Mouse (Mus musculus) MN1 (cell line): ENCODE measurements at regions not wholly inside any gene's neighbourhood (a gene's known extent, or its start where the extent isn't known, plus 50 kb on each side); places are given as distances from the start of the nearest gene placed in this dataset.
"Not testable (repeated sequence)": the region's sequence is repeated elsewhere in the genome, so short reads cannot be mapped to it uniquely, and the experiment has no call there.

Experiments
- DNase-seq: peaks from one replicate; pipeline ENCODE4 v3.0.0-alpha.2; 2016; ENCODE audit warnings: low spot score

DNA sequence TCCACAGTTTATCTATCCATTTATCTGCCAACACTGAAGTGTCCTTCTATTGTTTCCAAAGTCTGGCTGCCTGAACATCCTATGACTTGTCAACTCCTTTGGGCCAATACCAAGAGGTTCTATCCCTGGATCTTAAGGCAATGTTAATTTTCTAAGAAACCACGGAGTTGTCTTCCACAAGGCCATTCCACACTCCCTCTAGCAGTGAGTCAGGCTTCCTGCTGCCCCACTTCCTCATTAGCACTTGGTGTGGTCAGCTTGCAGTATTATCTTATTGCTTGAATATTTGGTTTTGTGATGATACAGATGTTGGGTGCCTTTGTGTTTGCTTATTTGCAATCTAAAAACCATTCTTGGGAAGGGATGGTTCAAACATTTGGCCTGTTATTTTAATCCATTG lies 87.5 kb upstream of the Ppp2r2d start:
- no peak for DNase-seq

DNA sequence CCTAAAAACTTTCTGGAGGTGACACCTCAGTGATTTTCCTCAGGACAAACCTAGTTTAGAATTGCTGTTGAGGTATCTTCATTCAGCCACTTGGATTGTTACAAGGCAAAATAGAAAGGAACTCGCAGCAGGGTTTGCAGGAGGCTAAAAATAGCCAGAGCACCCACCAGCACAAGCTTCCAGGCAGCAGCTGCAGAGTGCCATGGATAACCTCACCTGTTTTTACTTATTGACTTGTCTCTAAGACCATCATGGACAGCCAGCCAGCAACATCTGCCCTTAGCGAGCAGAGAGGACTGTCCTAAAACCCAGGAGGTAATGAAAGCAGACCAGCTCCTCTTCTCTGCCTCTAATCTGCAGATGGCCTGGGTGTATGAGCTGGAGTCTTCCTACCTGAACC lies 97.4 kb upstream of the Ppp2r2d start:
- DNase-seq: no peak

DNA sequence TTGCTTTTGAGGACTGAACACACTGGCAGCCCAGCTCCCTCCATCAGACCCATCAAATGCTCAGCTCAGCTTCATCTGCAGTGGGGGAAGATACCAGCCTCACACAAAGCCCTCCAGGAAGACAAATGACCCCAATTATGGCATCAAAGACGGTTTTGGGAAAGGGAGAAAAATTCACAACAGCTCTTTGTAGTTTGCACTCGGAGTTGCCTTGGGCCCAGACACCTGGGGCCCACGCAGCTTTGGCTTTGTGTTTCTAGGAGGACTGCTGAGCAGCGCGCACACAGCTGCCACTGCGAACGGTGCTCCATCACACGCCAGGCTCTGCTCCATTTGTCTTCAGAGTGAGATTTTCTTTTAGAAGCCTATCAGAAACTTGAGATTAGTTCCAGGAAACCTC lies 99.3 kb upstream of the Ppp2r2d start:
- no peak for DNase-seq

DNA sequence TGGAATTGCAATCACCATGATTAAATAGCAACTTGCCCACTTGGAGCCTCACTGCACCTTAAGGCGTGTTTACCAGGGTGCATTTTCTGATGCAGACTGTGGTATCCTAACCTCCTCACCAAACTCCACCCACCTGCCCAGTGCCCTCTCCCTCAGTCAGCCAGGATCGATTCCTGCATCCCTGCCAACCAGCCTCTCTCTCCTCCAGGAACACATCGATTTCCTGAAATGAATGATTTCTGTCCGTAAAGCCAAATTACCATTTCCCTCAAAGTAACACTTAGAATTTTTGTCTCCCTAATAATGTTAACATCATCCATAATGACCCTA lies 103.4 kb upstream of the Ppp2r2d start:
- DNase-seq: no peak

DNA sequence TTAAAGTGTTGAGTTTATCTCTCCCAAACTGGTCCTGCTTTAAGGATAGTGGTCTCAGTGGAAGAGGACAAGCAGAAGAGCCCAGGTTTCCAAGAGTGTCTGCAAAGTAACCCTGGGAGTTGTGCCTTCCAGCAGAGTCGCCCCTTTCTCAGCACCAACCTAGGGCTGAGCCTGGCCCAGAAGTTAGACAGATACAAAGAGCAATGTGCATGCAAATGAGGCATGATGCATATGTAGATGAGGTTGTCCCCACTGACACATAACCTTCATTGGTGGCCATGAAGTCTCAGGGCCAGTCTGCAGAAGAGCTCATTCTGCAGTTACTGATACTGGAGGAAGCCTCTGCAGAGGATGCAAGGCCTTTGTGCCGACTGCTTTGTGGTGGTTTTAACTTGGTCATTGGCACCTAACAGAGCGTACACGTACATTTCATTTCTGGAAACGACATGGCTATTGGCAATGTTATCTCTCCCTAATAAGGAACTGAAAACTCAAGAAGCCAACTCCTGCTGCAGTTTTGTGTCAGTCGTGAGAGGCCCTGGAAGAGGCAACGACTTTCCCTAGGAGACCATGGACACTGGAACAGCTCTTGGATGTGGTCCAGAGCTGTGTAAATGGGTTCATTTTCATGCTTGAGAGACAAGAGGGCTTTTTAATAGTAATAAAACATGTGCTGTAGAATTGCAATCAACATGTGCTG lies 103.9 kb upstream of the Ppp2r2d start:
- DNase-seq: no peak

DNA sequence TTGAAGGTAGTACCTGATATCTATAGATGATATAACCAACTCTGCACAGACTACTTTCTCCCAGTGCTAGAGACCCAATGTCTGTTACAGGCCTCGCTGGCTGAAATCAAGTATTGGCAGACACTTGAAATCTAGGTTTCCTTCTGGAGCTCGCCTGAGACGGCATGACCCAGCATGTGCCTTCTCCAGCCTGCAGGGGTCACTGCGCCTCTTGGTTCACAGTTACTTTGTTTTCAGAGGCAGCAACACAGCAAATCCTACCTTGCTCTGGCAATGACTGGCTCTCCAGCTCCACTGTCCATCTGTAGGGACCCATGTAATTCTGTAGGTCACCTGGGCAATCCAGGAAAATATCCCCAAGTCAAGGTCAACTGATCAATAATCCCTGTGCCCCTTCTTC lies 111.6 kb upstream of the Ppp2r2d start:
- peak; percentile 37 for DNase-seq

DNA sequence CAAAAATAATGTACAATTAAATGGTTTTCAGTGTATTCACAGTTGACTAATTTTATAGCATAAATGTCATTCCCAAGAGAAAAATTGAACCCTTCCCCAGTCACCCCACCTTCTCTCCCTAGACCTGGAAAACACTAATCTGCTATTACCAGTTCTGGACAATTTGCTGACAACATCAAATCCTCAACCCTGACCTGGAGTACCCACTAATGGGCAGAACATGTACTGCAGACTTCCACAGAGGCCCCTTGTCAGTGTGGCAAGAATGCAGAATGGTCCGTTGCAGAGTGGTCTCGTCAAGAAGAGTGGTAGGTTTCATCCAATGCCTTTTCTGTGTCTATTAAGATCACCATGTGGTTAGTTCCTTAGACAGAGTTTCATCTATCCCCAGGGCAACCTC lies 121.0 kb upstream of the Ppp2r2d start:
- DNase-seq: no peak

DNA sequence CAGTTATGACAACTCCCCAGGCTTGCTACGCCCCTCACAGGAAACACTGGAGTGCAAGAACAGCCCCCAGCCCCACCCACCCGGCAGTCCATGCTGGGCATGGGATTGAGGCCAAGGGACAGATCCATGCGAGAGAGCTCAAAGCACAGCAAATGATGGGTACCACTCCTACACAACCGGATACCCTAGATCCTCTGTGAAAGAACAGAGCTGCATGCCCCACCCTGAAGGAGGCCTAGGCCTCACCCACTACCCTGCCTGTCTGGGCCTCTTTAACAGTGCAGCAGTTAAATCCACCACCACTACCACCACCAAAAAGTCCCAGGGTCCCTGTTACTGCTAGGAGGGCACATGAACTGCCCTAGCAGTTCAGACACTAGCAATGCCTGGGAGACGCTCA lies 126.3 kb upstream of the Ppp2r2d start:
- DNase-seq: no peak

DNA sequence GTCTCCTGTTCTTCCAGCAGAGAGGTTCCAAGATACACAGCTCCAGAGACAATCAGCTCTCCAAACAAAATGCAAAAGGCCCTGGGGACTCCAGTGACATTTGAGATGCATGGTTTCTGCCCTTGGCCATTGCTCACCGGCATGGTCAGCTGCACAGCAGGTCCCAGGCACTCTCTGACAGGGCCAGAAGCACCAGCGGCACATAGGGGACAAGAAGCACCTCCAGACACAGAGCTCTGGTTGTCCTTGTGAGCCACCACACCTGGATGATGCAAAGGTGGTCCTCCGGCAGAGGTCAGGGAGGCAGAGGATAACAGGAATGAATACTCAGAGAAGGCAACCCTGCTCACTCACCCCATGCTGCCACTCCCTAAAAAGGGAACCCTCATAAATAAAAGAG lies 126.8 kb upstream of the Ppp2r2d start:
- no peak for DNase-seq

DNA sequence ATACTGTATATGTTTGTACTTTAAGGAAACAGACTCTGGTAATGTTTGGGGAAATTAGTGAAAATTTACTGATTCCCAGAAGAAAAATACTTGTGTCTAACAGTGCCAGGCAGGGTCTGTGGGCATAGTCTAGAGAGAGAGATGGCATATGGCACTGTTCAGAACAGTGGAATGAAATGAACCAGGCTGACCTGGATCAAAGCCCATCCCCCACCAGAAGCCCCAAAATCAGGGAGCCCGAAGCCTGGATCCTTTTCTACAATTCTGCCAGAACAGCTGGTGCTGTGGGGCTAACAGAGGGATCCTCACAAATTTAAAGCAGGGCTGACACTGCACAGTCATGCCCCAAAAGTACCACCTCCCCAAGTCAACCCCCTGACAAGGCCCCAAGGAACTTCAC lies 131.1 kb upstream of the Ppp2r2d start:
- DNase-seq: no peak

DNA sequence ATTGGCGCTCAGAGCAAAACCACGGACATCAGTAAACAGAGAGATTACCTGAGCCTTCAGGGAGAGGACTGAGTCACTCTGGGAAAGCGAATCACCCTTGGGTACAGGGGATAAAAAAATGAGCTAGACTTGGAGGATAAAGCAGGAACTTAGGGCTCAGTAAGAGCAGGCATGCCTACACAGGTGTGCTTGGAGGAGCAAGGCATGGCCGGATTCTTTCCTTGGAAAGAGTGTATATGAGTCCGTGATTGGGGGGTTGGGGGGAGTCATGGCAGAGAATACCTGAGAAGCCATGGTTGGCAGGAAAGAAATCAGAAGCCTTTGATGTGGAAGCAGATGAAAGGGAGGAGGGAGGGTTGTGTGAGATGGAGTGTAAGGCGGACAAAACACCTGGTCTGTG lies 137.5 kb upstream of the Ppp2r2d start:
- no peak for DNase-seq

DNA sequence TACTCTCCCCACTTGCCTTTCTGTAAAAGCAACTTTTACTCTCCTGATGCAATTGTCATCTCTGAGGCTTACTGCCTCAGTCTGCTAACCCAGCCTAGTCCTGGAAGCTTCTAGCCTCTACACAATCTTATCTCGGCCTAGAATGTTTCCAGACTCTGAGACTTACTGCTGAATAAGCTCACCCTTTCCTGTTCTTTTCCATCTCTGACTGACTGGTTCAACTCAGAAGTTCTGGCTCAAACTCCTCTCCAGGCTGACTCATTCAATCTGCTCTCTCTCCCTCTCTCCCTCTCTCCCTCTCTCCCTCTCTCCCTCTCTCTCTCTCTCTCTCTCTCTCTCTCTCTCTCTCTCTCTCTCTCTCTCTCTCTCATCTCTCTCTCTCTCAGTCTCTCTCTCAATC lies 146.3 kb upstream of the Ppp2r2d start:
- not testable (repeated sequence) for DNase-seq

DNA sequence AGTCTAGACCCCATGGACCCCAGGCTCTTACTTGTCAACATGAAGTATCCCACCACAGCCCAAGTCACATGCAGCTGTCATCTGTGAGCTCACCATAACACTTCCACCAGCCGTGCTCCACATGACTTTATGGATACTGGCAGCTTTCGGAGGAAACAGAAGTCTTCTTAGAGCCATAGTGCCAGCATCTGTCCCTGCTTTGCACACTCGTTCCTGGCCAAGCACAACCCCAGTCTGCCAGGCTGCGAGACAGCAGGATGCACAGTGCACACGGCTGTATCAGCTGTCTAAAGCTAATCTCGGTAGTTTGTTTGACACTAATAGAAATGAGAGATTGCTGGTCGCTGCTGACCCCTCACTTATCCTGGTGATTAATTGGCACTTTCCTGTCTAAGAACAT lies 163.7 kb upstream of the Ppp2r2d start:
- no peak for DNase-seq

DNA sequence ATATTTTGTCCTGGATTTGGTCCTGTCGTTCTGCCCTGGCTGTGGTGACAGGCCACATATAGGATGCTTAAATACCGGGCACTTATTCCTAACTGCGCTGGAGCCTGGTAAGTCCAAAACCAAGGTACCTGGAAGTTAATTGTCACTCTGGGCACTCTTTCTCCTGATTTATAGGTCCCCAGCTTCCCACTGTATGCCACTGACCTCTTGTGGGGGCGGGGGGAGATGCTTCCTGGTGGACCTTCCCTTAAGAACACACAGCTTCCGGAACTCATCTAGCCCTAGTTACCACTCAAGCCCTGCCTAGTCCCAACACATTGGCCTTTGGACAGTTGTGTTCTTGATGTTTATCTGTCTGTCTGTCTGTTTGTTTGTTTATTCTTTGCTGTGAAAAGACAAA lies 165.3 kb upstream of the Ppp2r2d start:
- DNase-seq: no peak

DNA sequence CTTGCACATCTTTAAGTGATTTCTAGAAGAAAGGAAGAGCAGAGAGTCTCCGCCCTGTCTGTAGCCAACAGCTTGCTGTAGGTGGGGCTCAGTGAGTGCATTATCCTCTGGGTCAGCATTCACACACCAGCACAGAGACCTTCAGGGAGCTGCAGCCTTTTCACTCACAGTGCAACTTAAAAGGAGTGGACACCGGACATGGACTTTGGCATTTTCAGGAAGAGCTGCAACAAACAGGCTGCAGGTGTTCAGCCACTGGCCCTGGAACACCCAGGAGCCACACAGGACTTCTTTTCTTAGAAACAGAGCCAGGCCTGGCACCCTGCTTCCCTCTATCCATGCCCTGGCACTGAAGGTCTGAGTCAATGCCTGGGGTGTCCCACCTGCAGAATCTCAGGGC lies 166.3 kb upstream of the Ppp2r2d start:
- DNase-seq: no peak

DNA sequence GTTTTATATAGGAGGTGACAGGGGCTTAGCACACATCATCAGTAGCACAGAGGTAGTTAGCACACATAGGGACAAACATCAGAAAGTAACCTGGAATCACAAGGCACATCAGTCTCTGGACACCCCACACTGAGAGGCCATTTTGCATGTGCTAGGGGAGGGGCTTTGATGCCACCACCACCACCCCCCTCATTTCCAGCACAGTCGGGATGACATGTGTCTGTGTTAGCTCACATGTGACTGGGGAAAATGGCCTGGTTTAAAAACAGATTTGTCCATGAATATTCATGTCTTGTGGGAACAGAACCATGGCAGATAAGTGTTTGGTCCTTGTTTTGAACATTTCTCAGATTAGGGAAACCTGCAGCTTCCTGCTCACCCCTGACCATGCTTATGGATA lies 172.9 kb upstream of the Ppp2r2d start:
- DNase-seq: no peak

DNA sequence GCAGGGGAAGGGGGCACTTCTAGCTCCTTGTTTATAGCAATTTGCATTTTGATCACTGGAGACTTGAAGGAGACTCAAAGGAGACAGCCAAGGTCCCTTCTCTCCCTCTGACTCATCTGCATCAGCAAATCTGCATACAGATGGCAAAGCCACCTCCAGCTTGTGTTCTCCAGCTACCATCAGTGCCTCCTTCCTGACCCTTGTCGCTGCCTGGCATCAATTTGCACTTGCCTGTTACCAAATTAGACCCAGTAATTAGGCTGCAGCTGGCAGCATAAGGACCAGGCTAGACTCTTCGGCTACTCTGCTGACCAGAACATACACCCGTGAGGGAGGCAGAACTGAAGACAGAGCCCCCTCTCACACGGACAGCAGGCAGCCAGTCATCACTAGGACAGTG lies 177.5 kb upstream of the Ppp2r2d start:
- peak; percentile 70 for DNase-seq

DNA sequence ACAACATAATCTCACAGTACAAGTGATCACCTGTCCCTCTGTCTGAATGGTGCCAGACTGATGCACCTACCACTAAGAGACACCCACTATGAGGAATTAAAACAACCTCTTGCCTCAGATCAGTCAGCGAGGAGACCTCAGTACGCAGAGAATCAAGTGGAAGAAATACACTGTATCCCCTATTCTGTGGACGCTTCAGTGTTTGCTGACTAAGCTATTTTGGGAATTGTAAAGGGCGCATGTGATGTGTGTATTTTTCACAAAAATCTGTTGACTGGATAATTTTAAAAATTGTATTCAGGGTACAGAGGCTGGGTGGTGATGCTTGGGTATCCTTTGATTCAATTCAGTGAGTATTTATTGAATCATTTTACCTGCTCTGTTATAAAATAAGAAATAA lies 185.8 kb upstream of the Ppp2r2d start:
- no peak for DNase-seq

DNA sequence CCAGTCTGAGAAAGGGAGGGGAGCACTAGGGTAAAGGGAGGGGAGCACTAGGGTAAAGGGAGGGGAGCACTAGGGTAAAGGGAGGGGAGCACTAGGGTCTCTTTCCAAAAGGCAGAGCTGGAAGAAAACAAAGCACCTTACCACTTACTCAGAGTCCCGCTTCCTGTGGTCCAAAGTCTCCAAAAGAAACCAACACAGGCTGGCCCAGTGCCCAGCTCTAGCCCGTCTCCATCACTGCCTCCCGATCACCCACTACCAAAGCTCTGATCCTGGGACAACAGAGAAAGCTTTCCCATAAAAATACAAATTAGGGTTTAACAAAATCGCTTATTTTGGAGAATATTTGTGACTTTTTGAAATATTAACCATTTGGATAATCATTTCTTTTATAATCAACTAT lies 188.4 kb upstream of the Ppp2r2d start:
- no peak for DNase-seq

DNA sequence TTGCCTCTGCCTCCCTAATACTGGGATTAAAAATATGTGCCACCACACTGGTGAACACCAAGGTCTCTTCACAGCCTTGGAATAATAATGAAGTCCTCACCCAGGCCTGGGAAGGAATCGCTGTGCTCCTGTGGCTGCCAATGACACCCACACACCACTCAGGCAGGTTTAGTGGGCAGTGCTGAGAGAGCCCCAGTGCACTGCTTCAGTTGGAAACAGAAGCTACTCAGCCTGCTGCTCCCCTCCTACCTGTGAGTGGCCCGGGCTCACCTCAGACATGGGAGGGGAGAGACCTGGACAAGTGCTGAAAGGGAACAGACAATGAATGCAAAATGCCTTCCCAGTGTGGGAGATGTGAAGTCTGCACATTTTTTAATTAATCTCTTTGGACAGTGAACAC lies 188.8 kb upstream of the Ppp2r2d start:
- no peak for DNase-seq

DNA sequence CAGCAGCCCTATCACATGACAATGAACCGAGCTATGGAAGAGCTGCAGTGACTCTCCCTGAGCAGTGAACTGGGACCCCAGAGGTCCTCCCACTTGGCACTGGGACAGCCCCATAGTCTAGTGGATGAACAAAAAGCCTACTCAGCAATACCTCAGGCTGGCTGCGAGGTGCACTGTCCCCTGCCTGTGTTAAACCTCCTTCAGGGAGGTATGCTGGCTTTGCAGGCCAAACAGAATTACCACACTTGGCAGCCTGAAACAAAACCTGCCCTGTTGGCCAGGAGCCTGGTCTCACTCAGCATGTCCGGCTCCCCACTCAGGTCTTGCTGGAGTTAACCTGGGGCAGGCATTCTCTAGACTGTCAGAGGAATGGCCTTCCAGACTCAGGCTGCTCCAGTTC lies 189.9 kb upstream of the Ppp2r2d start:
- no peak for DNase-seq

DNA sequence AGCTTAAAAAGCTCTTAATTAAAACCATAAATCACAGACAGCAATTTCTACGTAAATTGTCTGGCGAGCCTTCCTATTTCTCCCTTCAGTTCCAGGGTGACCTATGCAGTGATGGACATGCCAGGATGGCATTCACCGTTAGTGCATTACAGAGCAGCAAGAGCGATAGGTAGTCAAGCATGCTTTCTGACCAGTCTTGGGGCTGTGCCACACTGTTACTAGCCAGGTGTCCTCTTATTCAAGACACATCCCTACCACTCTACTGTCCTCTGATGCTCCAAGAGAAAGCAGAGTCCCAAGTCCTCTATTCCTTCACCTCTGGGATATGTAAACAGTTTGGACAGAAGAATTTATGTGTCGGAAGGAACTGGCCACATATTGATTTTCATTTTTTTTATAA lies 194.9 kb upstream of the Ppp2r2d start:
- DNase-seq: no peak

DNA sequence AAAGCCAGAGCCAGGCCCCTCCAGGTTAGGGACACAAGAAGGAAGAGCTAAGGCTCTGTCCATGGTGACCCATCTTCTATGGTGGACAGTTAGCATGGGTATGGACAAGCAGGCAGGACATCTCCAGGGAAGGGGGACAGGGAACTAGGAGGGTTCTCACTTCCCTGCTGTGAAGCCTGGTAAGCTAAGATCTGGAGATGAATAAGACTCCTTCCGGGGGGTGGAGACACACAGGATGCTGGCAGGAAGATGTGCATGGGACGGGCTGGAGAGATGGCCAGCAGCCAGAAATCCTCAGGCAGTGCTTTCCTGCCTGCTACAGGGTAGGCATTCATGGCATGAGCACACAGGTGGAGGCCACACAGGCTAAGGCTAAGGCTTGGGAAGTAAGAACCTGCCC lies 198.2 kb upstream of the Ppp2r2d start:
- DNase-seq: peak; percentile 14

DNA sequence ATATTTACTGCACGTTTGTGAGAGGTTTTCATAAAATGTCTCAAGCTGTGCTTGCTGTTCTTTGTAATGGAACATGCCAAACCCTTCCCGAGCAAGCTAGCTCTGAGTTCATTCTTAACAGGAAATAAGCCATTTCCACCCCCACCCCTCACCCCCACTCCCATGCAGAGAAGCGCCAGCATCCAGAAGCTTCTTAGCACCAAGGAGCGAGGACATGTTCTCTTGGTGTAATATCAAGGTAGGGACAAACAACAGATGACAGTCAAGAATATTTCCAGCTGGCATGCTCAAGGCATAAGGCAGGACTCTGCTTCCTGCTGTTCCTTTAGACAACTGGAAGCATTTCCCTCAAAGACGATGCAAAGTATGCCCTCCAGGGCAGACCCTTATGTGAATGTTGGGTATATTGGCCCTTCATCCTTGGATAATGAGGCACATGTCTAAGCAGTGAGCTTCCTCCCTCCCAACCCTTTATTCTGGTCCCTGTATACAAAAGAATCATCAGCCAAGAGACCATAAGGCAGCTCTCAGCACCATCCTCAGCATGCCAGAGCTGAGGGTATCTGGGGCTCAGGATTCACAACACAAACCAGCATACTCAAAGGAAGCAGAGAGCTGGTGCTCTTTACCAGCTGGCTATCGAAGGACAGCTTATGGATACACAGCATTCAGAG lies 205.2 kb upstream of the Ppp2r2d start:
- DNase-seq: no peak
